ENCODE assay signal across 21 mouse cellular contexts in the genomic region with DNA sequence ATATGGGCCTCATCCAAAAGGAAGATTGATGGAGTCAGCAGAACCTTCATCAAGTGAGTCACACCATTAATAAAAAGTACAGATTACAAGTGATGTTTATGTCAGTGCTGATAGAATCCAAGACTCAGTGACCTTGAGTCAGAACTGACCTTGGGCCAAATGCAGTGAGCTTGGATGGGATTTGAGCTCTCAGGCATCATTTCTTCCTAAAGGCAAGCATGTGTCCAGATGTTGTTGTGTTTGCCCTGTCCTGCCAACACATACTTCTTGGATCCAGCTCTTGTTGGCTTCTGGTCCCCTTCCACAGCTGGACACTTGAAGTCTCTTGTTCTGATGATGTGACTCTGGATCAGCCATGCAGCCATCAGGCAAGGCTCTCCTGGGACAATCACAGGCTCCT.
A peak's percentile ranks its signal among the peaks of the same experiment; 100 is the strongest.
DNase-seq lines count a peak whose midpoint lies in the region.
"Had no signal": no experiment of that assay in that cellular context is flagged by ENCODE, and none has a peak within 500 bp of the region (broad histone marks: within the 10 kb centered on the region; RNA-seq: fewer than 3 reads in every experiment).

No protein-coding gene starts in this region.

- no peak overlapping the region for H3K4me3 ChIP-seq in heart, embryonic 10.5 days
- H3K4me3 ChIP-seq: embryonic facial prominence, embryonic 15.5 days; forebrain, embryonic 10.5 days; hindbrain, embryonic 15.5 days; limb, embryonic 10.5 days; midbrain, embryonic 12.5 days; neural tube, embryonic 13.5 days had no signal

- H3K4me1 ChIP-seq in heart, embryonic 10.5 days = no peaks in the 10 kb centered on the region
- H3K4me1 ChIP-seq: embryonic facial prominence, embryonic 15.5 days; forebrain, embryonic 10.5 days; hindbrain, embryonic 15.5 days; limb, embryonic 10.5 days; midbrain, embryonic 12.5 days; neural tube, embryonic 13.5 days had no signal

- peak; percentile 93 for DNase-seq in heart, adult 11 months
- DNase-seq in heart, embryonic 10.5 days (ENCODE audit: low spot score) = no peak
- peak; percentile 22 for DNase-seq in NIH3T3 (ENCODE audit: low read depth)
- DNase-seq in adrenal gland, postnatal 36 days = peak; percentile 26 to 41
- DNase-seq in lung, postnatal 25 days (ENCODE audit: low spot score) = peak; percentile 22
- no peak for DNase-seq in cerebellum, postnatal 10 days
- no peak for DNase-seq in thymus, postnatal 0 days (ENCODE audit: low spot score)
- DNase-seq: B cell, adult 2 months; cerebellum, adult 8-10 months; embryo, embryonic 11 days; gastrocnemius, postnatal 36 days; right cerebral cortex, postnatal 25 days; thymus, postnatal 36 days had no signal

- no peaks in the 10 kb centered on the region for H3K36me3 ChIP-seq in heart, embryonic 10.5 days
- H3K36me3 ChIP-seq: embryonic facial prominence, embryonic 15.5 days; forebrain, embryonic 10.5 days; hindbrain, embryonic 15.5 days; limb, embryonic 10.5 days; midbrain, embryonic 12.5 days; neural tube, embryonic 13.5 days had no signal

- H3K27me3 ChIP-seq in heart, embryonic 10.5 days (ENCODE audit: insufficient read depth, poor library complexity, severe bottlenecking) = 0 out of 2 replicates have a peak, but pooled peaks cover 5% of the 10 kb centered on the region
- H3K27me3 ChIP-seq: embryonic facial prominence, embryonic 15.5 days; hindbrain, embryonic 15.5 days; midbrain, embryonic 12.5 days; neural tube, embryonic 13.5 days had no signal

- H3K27ac ChIP-seq in heart, embryonic 10.5 days = no peak overlapping the region
- H3K27ac ChIP-seq: embryonic facial prominence, embryonic 15.5 days; forebrain, embryonic 10.5 days; hindbrain, embryonic 15.5 days; kidney, postnatal 0 days; limb, embryonic 10.5 days; midbrain, embryonic 12.5 days; neural tube, embryonic 13.5 days; stomach, postnatal 0 days had no signal

- no peaks in the 10 kb centered on the region for H3K9me3 ChIP-seq in heart, embryonic 10.5 days
- H3K9me3 ChIP-seq: embryonic facial prominence, embryonic 15.5 days; forebrain, embryonic 10.5 days; hindbrain, embryonic 15.5 days; limb, embryonic 10.5 days; neural tube, embryonic 13.5 days had no signal

Comparison
In these comparisons a context has a peak if more than half of its experiments do, and no peak if none do; other contexts are left out.
1. DNase-seq: peak in heart, adult 11 months (single experiment), NIH3T3 (single experiment), adrenal gland, postnatal 36 days (2 of 2) and lung, postnatal 25 days (single experiment); none in heart, embryonic 10.5 days (single experiment), cerebellum, postnatal 10 days (0 of 2) and thymus, postnatal 0 days (single experiment).